Mouse (Mus musculus): ENCODE data around the gene Fuca2. TPM values are rescaled to one million over a fixed set of nuclear protein-coding genes. Genes with fewer than 3 reads are reported as not detected.

The Fuca2 gene
- 425 TPM for polyA plus RNA-seq (2014; fragmentation: Illumina TruSeq; extraction: RNeasy Lipid Tissue Mini Kit (QIAGEN cat#74804); ENCODE audit: low read depth, low replicate concordance)

DNA sequence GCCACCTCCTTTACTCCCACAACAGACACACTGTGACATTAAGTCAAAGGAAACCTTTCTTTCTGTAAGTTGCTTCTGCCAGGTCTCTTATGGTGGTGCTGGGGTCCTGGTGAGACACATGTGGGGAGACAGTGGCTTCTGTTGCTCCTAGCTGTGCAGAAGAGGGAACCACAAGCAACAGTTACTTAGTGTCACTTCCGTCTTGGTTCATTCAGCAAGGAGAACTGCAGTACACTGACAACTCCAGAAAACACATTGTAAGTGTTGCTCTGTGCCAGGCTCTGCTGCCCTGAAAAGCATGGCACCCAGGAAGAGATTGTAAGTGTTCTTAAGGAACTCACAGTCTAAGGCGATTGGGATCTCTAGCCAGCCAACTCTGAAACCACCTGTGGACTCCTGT is at the start of gene Fuca2:
Gene Fuca2 (plus strand): TSS at position 210 of the 400 bp plus-strand sequence.

DNA sequence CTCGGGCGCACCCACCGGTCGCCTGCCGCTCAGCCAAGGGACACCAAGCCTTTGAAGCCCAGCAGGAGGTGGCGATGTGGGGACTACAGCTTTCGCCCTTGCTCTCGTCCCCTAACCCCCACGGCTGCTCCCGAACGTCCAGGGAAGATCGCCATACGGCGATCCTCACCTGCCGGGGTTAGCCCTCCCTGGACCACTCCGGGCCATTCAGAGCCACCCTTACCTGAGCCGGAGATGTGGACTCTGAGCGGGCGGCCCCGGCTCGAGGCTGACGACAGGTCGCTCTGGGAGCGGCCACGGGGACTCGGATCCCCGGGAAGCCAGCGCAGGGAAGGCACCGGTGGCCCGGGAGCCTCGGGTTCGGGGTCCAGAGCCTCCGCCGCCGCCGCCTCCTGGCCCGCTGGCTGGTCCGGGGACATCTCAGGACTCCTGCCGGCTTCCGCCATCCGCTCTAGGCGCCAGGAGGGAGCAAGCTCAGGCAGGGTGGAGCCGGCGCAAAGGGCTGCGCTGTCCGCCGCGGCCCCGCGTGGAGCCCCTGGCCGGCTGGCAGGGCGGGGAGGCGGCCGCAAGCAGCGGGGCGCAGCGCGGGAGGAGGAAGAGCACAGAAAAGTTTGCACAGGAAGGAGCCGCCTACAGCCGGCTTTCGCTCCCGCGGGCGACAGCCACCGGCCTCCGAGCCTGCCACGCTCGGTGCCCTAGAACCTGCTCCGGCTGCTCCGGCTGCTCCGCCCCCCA is 25.3 kb upstream of the Fuca2 start, which contains the start of gene Phactr2:
Gene Phactr2 (minus strand): TSS at position 580 of the 735 bp plus-strand sequence.

DNA sequence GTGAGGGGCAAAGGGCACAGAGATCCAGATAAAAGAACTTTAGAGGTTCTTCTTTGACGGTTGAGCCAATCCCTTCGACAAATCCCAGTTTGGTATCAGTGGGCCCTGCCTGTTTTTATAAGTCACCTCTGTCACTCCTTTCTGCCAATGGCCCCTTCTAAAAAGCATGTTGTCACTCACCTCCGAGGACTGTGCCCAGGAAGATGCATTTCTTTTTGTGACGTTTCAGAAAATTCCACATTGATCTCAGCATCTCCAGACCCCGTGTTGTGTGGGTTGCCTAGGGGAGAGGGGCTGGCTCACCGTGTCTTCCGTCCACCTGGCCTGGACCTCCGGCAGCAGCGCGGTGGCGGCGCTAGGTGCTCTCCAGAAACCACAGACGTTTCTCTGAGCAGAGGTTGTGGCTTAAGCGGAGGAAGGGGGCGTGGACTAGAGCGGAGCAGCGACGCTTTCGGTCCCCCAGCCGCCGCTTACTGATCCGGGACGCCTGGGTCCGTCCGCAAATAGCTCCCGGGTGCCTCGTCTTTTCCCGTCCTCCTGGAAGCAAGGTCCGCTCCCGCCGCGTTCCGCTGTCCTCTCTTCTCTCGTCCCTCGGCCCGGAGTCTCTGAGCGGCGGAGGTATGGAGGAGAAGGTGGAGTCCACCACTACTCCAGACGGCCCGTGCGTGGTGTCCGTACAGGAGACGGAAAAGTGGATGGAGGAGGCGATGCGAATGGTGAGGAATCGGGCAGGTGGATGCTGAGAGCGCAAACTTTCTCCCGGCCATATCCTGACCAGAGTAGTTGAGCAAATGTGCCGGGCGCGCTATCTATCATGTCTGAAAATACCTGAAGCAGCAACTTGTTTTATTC is 53.5 kb downstream of the Fuca2 start, which contains the start of the genes Adat2 and Pex3:
Gene Adat2 (plus strand): TSS at position 249 of the 852 bp plus-strand sequence.
Gene Pex3 (minus strand): TSS at position 497 of the 852 bp plus-strand sequence.

Other genes starting within 250 kb of the Fuca2 start
- 37.5 TPM for gene Phactr2, start 25.1 kb upstream of the Fuca2 start, polyA plus RNA-seq (2014; fragmentation: Illumina TruSeq; extraction: RNeasy Lipid Tissue Mini Kit (QIAGEN cat#74804); ENCODE audit: low read depth, low replicate concordance)
- 3.5 TPM for gene Adat2, start 53.4 kb downstream of the Fuca2 start, polyA plus RNA-seq (2014; fragmentation: Illumina TruSeq; extraction: RNeasy Lipid Tissue Mini Kit (QIAGEN cat#74804); ENCODE audit: low read depth, low replicate concordance)
- gene Pex3, start 53.6 kb downstream of the Fuca2 start, polyA plus RNA-seq (2014; fragmentation: Illumina TruSeq; extraction: RNeasy Lipid Tissue Mini Kit (QIAGEN cat#74804); ENCODE audit: low read depth, low replicate concordance) = 51.8 TPM